Mouse (Mus musculus) stomach, postnatal 0 days (tissue): ENCODE results near the gene Gga1.

Experiments used
- CTCF ChIP-seq: IDR thresholded peaks from 2 replicates; pipeline ENCODE4 v1.5.1; 2016; ENCODE audit warnings: antibody characterized with exemption, low read depth, mild to moderate bottlenecking, moderate library complexity
- EP300 ChIP-seq: optimal IDR thresholded peaks from 2 replicates; pipeline ENCODE3; 2016; ENCODE audit warnings: antibody characterized with exemption

DNA sequence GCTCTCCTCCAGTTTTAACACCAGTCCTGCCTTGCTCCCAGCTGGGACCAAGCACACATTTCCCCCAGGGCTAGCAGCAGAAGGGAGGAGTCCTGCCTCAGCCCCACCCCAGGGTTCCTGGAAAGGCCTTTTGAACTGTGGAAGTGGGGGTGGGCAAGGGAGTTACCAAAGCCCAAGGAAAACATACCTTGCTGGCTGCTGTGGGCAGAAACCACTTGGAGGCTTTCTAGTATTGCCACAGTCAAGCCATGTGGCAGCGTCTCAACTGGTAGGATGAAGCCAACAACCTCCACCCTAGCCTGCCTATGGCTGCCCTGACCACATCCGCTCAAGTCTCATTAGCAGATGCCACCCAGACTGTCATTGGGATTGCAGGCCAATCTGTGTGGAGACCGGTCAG, 19.2 kb downstream of the Gga1 start:
- TF ChIP-seq EP300 (no peak), CTCF (no peak)
